Mouse (Mus musculus) neural tube, embryonic 10.5 days (tissue): ENCODE data around the gene Cracr2b.
A peak's percentile ranks its signal among the peaks of the same experiment; 100 is the strongest.

Experiments used
- DNase-seq: peaks from one replicate; pipeline ENCODE4 v3.0.0-alpha.2; 2017; ENCODE audit warnings: low spot score; ENCODE audit errors: extremely low spot score

The Cracr2b gene

GRCm38 (mm10) chr7:141469352-141469751, 8.5 kb downstream of the Cracr2b start:
- no peak for DNase-seq

GRCm38 (mm10) chr7:141469901-141470636, 9.2 kb downstream of the Cracr2b start:
- no peak for DNase-seq

GRCm38 (mm10) chr7:141470637-141470944, 9.7 kb downstream of the Cracr2b start:
- DNase-seq: no peak

GRCm38 (mm10) chr7:141471236-141471635, 10.3 kb downstream of the Cracr2b start:
- DNase-seq: no peak

GRCm38 (mm10) chr7:141472226-141472625, 11.3 kb downstream of the Cracr2b start:
- DNase-seq: no peak

- no peak for DNase-seq
Observed at GRCm38 (mm10) chr7:141472763-141473162, 11.9 kb downstream of the Cracr2b start.

- DNase-seq: no peak
Observed at GRCm38 (mm10) chr7:141474160-141474559, 13.3 kb downstream of the Cracr2b start.

GRCm38 (mm10) chr7:141475011-141475804, 14.3 kb downstream of the Cracr2b start, which contains the start of the genes Polr2l and Tspan4:
Gene Polr2l, minus strand, starts transcription at chr7:141475132.
Gene Tspan4, plus strand, starts transcription at chr7:141475240.
- DNase-seq: peak; percentile 94

- no peak for DNase-seq
Observed at GRCm38 (mm10) chr7:141475805-141476158, 14.9 kb downstream of the Cracr2b start.

GRCm38 (mm10) chr7:141476226-141476980, 15.5 kb downstream of the Cracr2b start:
- peak; percentile 63 for DNase-seq

- DNase-seq: no peak
Observed at GRCm38 (mm10) chr7:141476981-141477370, 16.1 kb downstream of the Cracr2b start.

GRCm38 (mm10) chr7:141477578-141478269, 16.8 kb downstream of the Cracr2b start:
- DNase-seq: no peak

- DNase-seq: no peak
Observed at GRCm38 (mm10) chr7:141478270-141478748, 17.4 kb downstream of the Cracr2b start.

GRCm38 (mm10) chr7:141480842-141481497, 20.1 kb downstream of the Cracr2b start:
- DNase-seq: peak; percentile 57

- peak; percentile 75 for DNase-seq
Observed at GRCm38 (mm10) chr7:141481498-141482401, 20.9 kb downstream of the Cracr2b start.

GRCm38 (mm10) chr7:141482531-141483024, 21.7 kb downstream of the Cracr2b start:
- no peak for DNase-seq

- DNase-seq: no peak
Observed at GRCm38 (mm10) chr7:141483114-141483653, 22.3 kb downstream of the Cracr2b start.

GRCm38 (mm10) chr7:141484186-141485120, 23.6 kb downstream of the Cracr2b start:
- DNase-seq: no peak
